Mouse (Mus musculus): ENCODE results near the gene Cyp4a31.
"Not testable (repeated sequence)": the region's sequence is repeated elsewhere in the genome, so short reads cannot be mapped to it uniquely, and the experiment has no call there.

GRCm38 (mm10) chr4:115625560-115625959 is 62.1 kb downstream of the Cyp4a31 start:
- not testable (repeated sequence) for TF ChIP-seq CTCF, EP300 (IDR thresholded peaks at IDR 0.05; ENCODE audit: low read depth)
